ENCODE assay signal across 16 mouse cellular contexts in genomic region chr8:127269082-127269747, GRCm38 (mm10).
DNase-seq lines count a peak whose midpoint lies in the region; ATAC-seq and TF ChIP-seq lines count a peak whose summit lies in the region.
"Had no signal": no experiment of that assay in that cellular context is flagged by ENCODE, and none has a peak within 500 bp of the region (broad histone marks: within the 10 kb centered on the region; RNA-seq: fewer than 3 reads in every experiment).

No protein-coding gene starts in this region.

- no peak overlapping the region for H3ac ChIP-seq in myocyte (ENCODE audit: control insufficient read depth, insufficient read length)

- no peak overlapping the region for H3K4me2 ChIP-seq in midbrain, embryonic 15.5 days
- H3K4me2 ChIP-seq in midbrain, embryonic 16.5 days (ENCODE audit: low read length): no peak overlapping the region
- peak overlapping the region; percentile 48 for H3K4me2 ChIP-seq in myocyte (ENCODE audit: low read depth)
- H3K4me2 ChIP-seq: embryonic facial prominence, embryonic 13.5 days; forebrain, embryonic 13.5 days; heart, embryonic 12.5 days; hindbrain, embryonic 12.5 days had no signal

- ATAC-seq in midbrain, embryonic 15.5 days (replicated peaks): no peak
- no peak for ATAC-seq in midbrain, embryonic 16.5 days
- ATAC-seq: inflammation-experienced regulatory T-cells, adult 6 months had no signal

- H3K27ac ChIP-seq in layer of hippocampus, adult 2 months: 0 out of 2 replicates have a peak overlapping the region, but pooled peaks have one; percentile 14
- peak overlapping the region; percentile 50 for H3K27ac ChIP-seq in midbrain, embryonic 15.5 days
- H3K27ac ChIP-seq in midbrain, embryonic 16.5 days (ENCODE audit: low read length): no peak overlapping the region
- H3K27ac ChIP-seq: embryonic facial prominence, embryonic 13.5 days; forebrain, embryonic 13.5 days; hindbrain, embryonic 12.5 days had no signal

- H3K27me3 ChIP-seq in midbrain, embryonic 15.5 days (replicated peaks): no peaks in the 10 kb centered on the region
- no peaks in the 10 kb centered on the region for H3K27me3 ChIP-seq in midbrain, embryonic 16.5 days (ENCODE audit: control insufficient read depth, insufficient read depth, low read depth, low read length)
- H3K27me3 ChIP-seq in myocyte (ENCODE audit: control insufficient read depth, insufficient read depth, insufficient read length): no peaks in the 10 kb centered on the region
- H3K27me3 ChIP-seq: embryonic facial prominence, embryonic 13.5 days; forebrain, embryonic 13.5 days; heart, embryonic 12.5 days; hindbrain, embryonic 12.5 days had no signal

- no peaks in the 10 kb centered on the region for H3K9me3 ChIP-seq in midbrain, embryonic 15.5 days
- H3K9me3 ChIP-seq in midbrain, embryonic 16.5 days (replicated peaks; ENCODE audit: control insufficient read depth, low read length, poor library complexity, severe bottlenecking): no peaks in the 10 kb centered on the region
- H3K9me3 ChIP-seq: embryonic facial prominence, embryonic 13.5 days; forebrain, embryonic 13.5 days; heart, embryonic 12.5 days; hindbrain, embryonic 12.5 days had no signal

- peaks cover 20% of the 10 kb centered on the region for H3K79me2 ChIP-seq in myocyte (ENCODE audit: control insufficient read depth, insufficient read depth)

- H3K4me3 ChIP-seq in layer of hippocampus, adult 2 months: no peak overlapping the region
- no peak overlapping the region for H3K4me3 ChIP-seq in midbrain, embryonic 15.5 days
- no peak overlapping the region for H3K4me3 ChIP-seq in midbrain, embryonic 16.5 days (ENCODE audit: low read depth, low read length)
- H3K4me3 ChIP-seq in myocyte: no peak overlapping the region
- H3K4me3 ChIP-seq: embryonic facial prominence, embryonic 13.5 days; forebrain, embryonic 13.5 days; heart, embryonic 12.5 days; hindbrain, embryonic 12.5 days had no signal

- no peak for TF ChIP-seq POLR2A in myocyte (IDR thresholded peaks at IDR 0.05; ENCODE audit: insufficient read length, low read depth)

- DNase-seq in layer of hippocampus, adult 2 months (ENCODE audit: low spot score in 2 of 2): no peak
- DNase-seq in layer of hippocampus, postnatal 36 days: no peak
- DNase-seq in NIH3T3 (ENCODE audit: low read depth): peak; percentile 26
- no peak for DNase-seq in ovary, postnatal 36 days (ENCODE audit: low spot score)
- DNase-seq: cerebellum, adult 11-12 months; cerebellum, adult 9-11 months; cerebellum, postnatal 36 days; heart, postnatal 4 days had no signal

- H3K36me3 ChIP-seq in midbrain, embryonic 15.5 days (replicated peaks): no peaks in the 10 kb centered on the region
- no peaks in the 10 kb centered on the region for H3K36me3 ChIP-seq in midbrain, embryonic 16.5 days (ENCODE audit: control insufficient read depth, insufficient read depth, low read length)
- no peaks in the 10 kb centered on the region for H3K36me3 ChIP-seq in myocyte (ENCODE audit: control insufficient read depth, insufficient read depth)
- H3K36me3 ChIP-seq: heart, embryonic 12.5 days; hindbrain, embryonic 12.5 days had no signal

- no peak for TF ChIP-seq CTCF in layer of hippocampus, adult 2 months (conservative IDR thresholded peaks at IDR 0.05)

- H3K9ac ChIP-seq in midbrain, embryonic 15.5 days: no peak overlapping the region
- H3K9ac ChIP-seq in midbrain, embryonic 16.5 days (ENCODE audit: low read depth, low read length): no peak overlapping the region
- H3K9ac ChIP-seq: embryonic facial prominence, embryonic 13.5 days; forebrain, embryonic 13.5 days; heart, embryonic 12.5 days; hindbrain, embryonic 12.5 days had no signal

- 50% methylated on average over 2 of the region's 2 CpGs for WGBS in midbrain, embryonic 15.5 days
- 46% methylated on average over 2 of the region's 2 CpGs for WGBS in midbrain, embryonic 16.5 days

- H3K4me1 ChIP-seq in midbrain, embryonic 15.5 days: peaks cover 25% of the 10 kb centered on the region
- peaks cover 18% of the 10 kb centered on the region for H3K4me1 ChIP-seq in midbrain, embryonic 16.5 days (ENCODE audit: control insufficient read depth, insufficient read depth, low read length)

TF ChIP-seq in myocyte, 11 proteins besides CTCF, POLR2A, EP300 and RAD21:
- no peak for TF ChIP-seq SRF (IDR thresholded peaks at IDR 0.05; ENCODE audit: control insufficient read depth, insufficient read length, low read depth)
- TF ChIP-seq E2F4 (IDR thresholded peaks at IDR 0.05; ENCODE audit: insufficient read depth): no peak
- peak; percentile 68; the same call in 1 of the 2 replicates for TF ChIP-seq CEBPB (IDR thresholded peaks at IDR 0.05; ENCODE audit: insufficient read depth, poor library complexity, severe bottlenecking)
- no peak for TF ChIP-seq REST (IDR thresholded peaks at IDR 0.05; ENCODE audit: insufficient read depth, insufficient read length)
- no peak for TF ChIP-seq POLR2AphosphoS2 (IDR thresholded peaks at IDR 0.05; ENCODE audit: insufficient read length, low read depth)
- no peak for TF ChIP-seq USF1 (IDR thresholded peaks at IDR 0.05; ENCODE audit: low read depth)
- TF ChIP-seq MYOG (IDR thresholded peaks at IDR 0.05; ENCODE audit: control insufficient read depth in 1 of 3, insufficient read depth in 1 of 3, insufficient read length in 2 of 3, low read depth in 2 of 3): no peak
